Mouse (Mus musculus): ENCODE measurements around the gene Il22ra2. TPM values are rescaled to one million over a fixed set of nuclear protein-coding genes. Genes with fewer than 3 reads are reported as not detected.

Il22ra2 gene
- polyA plus RNA-seq, 1 experiment from 2014 or later = not detected

DNA sequence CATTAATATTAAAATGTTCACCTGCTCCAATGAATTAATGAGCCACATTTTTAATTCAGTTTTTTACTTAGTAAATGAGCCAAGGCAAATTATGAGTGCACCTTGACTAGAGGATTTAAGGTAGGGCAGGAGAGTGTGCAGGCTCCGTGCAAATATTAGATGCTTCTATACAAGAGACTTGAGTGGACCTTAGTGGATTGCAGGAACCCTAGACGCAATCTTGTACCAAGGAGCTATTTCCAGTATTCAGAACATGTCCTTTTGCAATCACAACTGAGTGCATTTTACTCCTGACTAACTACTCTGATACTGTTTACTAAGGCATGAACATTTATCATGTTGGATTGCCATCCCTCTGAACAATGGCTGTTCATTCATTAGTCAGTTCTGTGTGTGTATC, 10.2 kb upstream of the Il22ra2 start:
- H3K4me2 ChIP-seq = no peak overlapping the region
- H3K9me3 ChIP-seq = no peaks in the 10 kb centered on the region
- no peak for ATAC-seq (ENCODE audit: low read depth)
- H3K27me3 ChIP-seq = no peaks in the 10 kb centered on the region
- no peak overlapping the region for H3K9ac ChIP-seq
- WGBS = 55% methylated on average over 2 of the region's 2 CpGs
- H3K4me3 ChIP-seq = no peak overlapping the region
- H3K36me3 ChIP-seq = peaks cover 8% of the 10 kb centered on the region; the same call in 1 of the 2 replicates
- H3K27ac ChIP-seq (replicated peaks) = no peak overlapping the region
- no peaks in the 10 kb centered on the region for H3K4me1 ChIP-seq (replicated peaks)

DNA sequence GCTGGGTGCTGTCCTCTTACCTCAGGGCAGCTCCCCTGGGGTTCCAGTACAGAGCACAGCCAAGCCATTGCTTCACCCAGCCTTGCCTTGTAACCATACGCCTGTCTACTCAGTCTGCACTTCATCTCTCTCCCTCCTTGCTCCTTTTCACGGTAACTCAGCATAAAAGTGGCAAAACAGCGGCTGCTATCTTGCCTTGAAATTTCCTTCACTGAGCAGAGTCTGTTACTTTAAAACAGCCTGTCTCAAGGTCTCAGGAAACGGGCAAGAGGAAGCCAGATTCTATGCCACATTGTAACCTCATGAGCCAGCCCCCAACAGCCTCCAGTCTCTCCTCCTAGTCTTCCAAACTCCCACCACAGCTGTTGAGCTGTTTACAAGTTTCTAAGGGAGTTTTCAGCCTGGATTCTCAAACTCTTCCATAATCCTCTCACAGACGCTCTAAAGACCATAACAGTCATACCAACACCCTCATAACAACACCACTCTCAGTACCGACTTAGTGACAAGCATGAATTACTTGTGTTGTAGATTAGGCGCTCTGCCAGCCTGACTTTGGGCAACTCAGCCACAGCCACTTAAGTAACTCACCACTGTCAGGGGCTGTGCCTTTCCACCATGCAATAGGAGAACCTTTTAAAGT, 8.6 kb upstream of the Il22ra2 start:
- Histone ChIP-seq H3K4me3 (no peak overlapping the region), H3K27me3 (no peaks in the 10 kb centered on the region), H3K36me3 (peaks cover 4% of the 10 kb centered on the region; the same call in 1 of the 2 replicates), H3K27ac (replicated peaks) (0 out of 2 replicates have a peak overlapping the region, but pooled peaks have one; percentile 46), H3K9ac (no peak overlapping the region), H3K9me3 (no peaks in the 10 kb centered on the region), H3K4me1 (replicated peaks) (no peaks in the 10 kb centered on the region), H3K4me2 (no peak overlapping the region)
- no peak for ATAC-seq (ENCODE audit: low read depth)
- 67% methylated on average over 7 of the region's 7 CpGs for WGBS

GRCm38 (mm10) chr10:19619736-19620135, 2.1 kb upstream of the Il22ra2 start:
- no peak overlapping the region for H3K4me2 ChIP-seq
- H3K4me1 ChIP-seq (replicated peaks) = no peaks in the 10 kb centered on the region
- ATAC-seq (ENCODE audit: low read depth) = no peak
- no peak overlapping the region for H3K4me3 ChIP-seq
- no peak overlapping the region for H3K9ac ChIP-seq
- WGBS = 68% methylated on average over 5 of the region's 5 CpGs
- H3K27me3 ChIP-seq = no peaks in the 10 kb centered on the region
- no peaks in the 10 kb centered on the region for H3K9me3 ChIP-seq
- H3K36me3 ChIP-seq = no peaks in the 10 kb centered on the region
- no peak overlapping the region for H3K27ac ChIP-seq (replicated peaks)

DNA sequence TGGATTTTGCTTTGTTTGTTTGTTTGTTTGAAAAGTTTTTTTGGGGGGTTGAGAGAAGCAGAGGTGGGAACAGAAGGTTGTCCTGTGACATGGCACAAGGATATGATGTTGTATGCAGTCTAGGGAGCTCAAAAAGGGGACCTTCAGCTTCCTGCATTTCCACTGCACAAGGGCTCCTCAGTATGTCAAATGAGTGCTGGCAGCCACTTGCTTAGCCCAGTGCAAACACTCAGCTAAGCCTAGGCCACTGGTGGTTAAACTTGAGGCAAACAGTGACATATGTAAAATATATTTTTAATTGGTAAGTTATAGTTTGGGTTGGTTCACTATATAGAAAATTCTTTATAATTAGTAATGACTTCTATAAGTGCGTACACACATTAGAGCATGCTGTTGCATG, 2.8 kb downstream of the Il22ra2 start:
- 100% methylated on average over 1 of the region's 1 CpGs for WGBS
- H3K36me3 ChIP-seq = no peaks in the 10 kb centered on the region
- no peak overlapping the region for H3K9ac ChIP-seq
- no peaks in the 10 kb centered on the region for H3K27me3 ChIP-seq
- no peaks in the 10 kb centered on the region for H3K9me3 ChIP-seq
- H3K4me1 ChIP-seq (replicated peaks) = no peaks in the 10 kb centered on the region
- H3K4me2 ChIP-seq = no peak overlapping the region
- no peak overlapping the region for H3K27ac ChIP-seq (replicated peaks)
- no peak overlapping the region for H3K4me3 ChIP-seq
- ATAC-seq (ENCODE audit: low read depth) = no peak

- Histone ChIP-seq H3K9me3 (no peaks in the 10 kb centered on the region), H3K36me3 (no peaks in the 10 kb centered on the region), H3K4me3 (no peak overlapping the region), H3K27ac (replicated peaks) (no peak overlapping the region), H3K9ac (no peak overlapping the region), H3K27me3 (no peaks in the 10 kb centered on the region), H3K4me1 (replicated peaks) (no peaks in the 10 kb centered on the region), H3K4me2 (no peak overlapping the region)
- 100% methylated on average over 2 of the region's 2 CpGs for WGBS
- no peak for ATAC-seq (ENCODE audit: low read depth)
Observed at GRCm38 (mm10) chr10:19627342-19627741, 5.5 kb downstream of the Il22ra2 start.

DNA sequence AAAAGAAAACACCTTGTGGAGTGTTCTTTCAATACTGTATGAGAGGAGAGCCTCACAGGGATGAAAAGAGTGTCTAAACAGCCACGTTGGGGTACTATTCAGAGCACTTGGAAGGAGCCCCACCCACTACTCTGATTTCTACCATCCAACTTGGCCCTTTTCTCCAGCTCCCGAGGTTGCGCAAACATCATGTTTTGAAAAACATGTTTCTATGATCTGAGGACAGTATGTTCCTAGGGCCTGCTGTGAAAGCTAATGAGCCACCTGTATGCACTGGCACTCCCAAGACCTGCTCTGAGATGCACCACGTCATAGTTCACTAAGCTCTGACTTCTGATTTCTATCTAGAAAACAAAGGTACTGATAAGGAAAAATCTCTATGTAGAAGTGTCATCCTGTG, 6.0 kb downstream of the Il22ra2 start:
- Histone ChIP-seq H3K9me3 (no peaks in the 10 kb centered on the region), H3K4me1 (replicated peaks) (no peaks in the 10 kb centered on the region), H3K4me3 (no peak overlapping the region), H3K9ac (no peak overlapping the region), H3K27me3 (no peaks in the 10 kb centered on the region), H3K27ac (replicated peaks) (no peak overlapping the region), H3K4me2 (no peak overlapping the region), H3K36me3 (no peaks in the 10 kb centered on the region)
- 84% methylated on average over 4 of the region's 4 CpGs for WGBS
- no peak for ATAC-seq (ENCODE audit: low read depth)

GRCm38 (mm10) chr10:19631616-19632195, 9.9 kb downstream of the Il22ra2 start:
- no peaks in the 10 kb centered on the region for H3K36me3 ChIP-seq
- H3K4me1 ChIP-seq (replicated peaks) = no peaks in the 10 kb centered on the region
- WGBS = 85% methylated on average over 13 of the region's 13 CpGs
- H3K9ac ChIP-seq = no peak overlapping the region
- no peaks in the 10 kb centered on the region for H3K27me3 ChIP-seq
- no peak overlapping the region for H3K27ac ChIP-seq (replicated peaks)
- no peak overlapping the region for H3K4me3 ChIP-seq
- ATAC-seq (ENCODE audit: low read depth) = no peak
- H3K4me2 ChIP-seq = no peak overlapping the region
- H3K9me3 ChIP-seq = no peaks in the 10 kb centered on the region

DNA sequence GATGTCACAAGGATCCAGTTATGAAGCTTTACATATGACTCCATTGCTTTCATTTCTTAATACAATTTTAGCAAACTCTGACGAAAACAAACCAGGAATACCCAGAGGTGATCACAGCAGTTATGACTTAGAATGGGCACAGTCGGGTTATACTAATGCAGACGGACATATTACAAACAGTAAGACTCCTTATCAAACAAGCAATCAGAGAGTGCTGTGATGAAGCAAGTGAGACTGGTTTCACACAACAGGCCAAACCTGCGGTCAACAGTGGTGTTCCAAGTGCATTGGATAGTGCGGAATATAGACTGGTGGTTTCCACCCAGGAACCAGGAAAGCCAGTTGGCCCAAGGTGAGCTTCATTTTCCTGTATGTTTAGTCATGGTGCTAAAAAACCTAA, 17.1 kb downstream of the Il22ra2 start:
- Histone ChIP-seq H3K27ac (replicated peaks) (no peak overlapping the region), H3K9ac (no peak overlapping the region), H3K9me3 (no peaks in the 10 kb centered on the region), H3K4me1 (replicated peaks) (no peaks in the 10 kb centered on the region), H3K27me3 (no peaks in the 10 kb centered on the region), H3K4me2 (no peak overlapping the region), H3K36me3 (no peaks in the 10 kb centered on the region), H3K4me3 (no peak overlapping the region)
- 96% methylated on average over 5 of the region's 5 CpGs for WGBS
- no peak for ATAC-seq (ENCODE audit: low read depth)

DNA sequence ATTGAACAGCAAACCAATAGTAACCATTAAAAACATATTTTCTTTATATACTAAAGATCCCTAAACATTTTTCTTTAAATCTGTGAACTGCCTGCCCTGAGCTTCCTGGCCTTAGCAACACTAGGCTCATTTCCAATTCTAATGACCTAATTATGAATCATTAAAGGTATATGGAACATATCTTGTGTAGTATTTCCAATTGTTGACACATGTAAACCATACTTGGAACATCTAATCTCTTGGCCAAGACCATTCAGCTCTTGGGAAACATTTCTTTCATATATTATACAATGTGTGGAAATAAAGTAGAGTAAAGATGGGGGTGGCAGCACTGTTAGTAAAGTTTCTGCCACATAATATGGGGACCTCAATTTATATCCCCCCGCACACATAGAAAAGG, 17.8 kb downstream of the Il22ra2 start:
- Histone ChIP-seq H3K27me3 (no peaks in the 10 kb centered on the region), H3K36me3 (no peaks in the 10 kb centered on the region), H3K4me1 (replicated peaks) (no peaks in the 10 kb centered on the region), H3K9me3 (no peaks in the 10 kb centered on the region), H3K27ac (replicated peaks) (no peak overlapping the region), H3K9ac (no peak overlapping the region), H3K4me2 (no peak overlapping the region), H3K4me3 (no peak overlapping the region)
- ATAC-seq (ENCODE audit: low read depth) = no peak
- WGBS = 91% methylated on average over 1 of the region's 1 CpGs

DNA sequence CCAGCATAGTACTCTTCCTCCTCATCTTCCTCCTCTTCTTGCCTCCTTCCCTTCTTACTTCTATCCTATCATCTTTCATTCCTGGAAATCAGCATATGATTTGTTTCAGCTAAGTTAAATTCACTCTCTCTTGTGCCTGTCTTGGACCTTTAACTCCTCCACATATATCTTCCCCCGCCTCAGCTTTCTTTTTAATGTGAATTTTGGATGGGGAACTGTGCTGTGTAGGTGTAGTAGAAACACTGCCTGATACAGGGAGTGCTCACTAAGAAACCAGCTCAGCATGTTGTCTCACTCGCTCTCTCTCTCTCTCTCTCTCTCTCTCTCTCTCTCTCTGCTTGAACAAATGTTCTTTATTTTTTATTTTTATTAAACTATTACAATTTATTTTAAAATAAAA, 23.3 kb downstream of the Il22ra2 start:
- Histone ChIP-seq H3K36me3 (no peaks in the 10 kb centered on the region), H3K4me3 (no peak overlapping the region), H3K27ac (replicated peaks) (no peak overlapping the region), H3K4me2 (no peak overlapping the region), H3K9ac (no peak overlapping the region), H3K9me3 (no peaks in the 10 kb centered on the region), H3K4me1 (replicated peaks) (no peaks in the 10 kb centered on the region), H3K27me3 (no peaks in the 10 kb centered on the region)
- no peak for ATAC-seq (ENCODE audit: low read depth)
- 83% methylated on average over 2 of the region's 2 CpGs for WGBS

DNA sequence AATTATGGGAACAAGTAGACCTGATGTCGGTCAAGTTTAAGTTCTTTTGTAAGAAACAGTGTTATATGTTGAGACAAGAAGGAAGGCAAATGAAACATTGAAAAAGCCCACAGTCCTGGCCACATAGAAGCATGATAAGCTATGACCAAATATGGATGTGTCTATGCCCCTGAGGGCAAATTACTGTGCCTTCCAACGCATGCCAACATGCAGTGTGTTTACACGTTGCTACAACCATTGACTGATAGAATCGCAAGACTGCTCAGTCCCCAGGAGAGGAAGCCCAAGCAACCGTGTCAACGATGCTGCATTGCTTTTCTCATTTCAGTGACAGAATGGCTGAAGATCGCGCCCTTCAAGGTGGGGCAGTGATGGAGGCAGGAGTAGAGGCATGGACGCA, 35.6 kb downstream of the Il22ra2 start:
- Histone ChIP-seq H3K27me3 (no peaks in the 10 kb centered on the region), H3K9me3 (no peaks in the 10 kb centered on the region), H3K4me3 (no peak overlapping the region), H3K4me2 (no peak overlapping the region), H3K36me3 (no peaks in the 10 kb centered on the region), H3K4me1 (replicated peaks) (no peaks in the 10 kb centered on the region), H3K27ac (replicated peaks) (no peak overlapping the region), H3K9ac (no peak overlapping the region)
- 92% methylated on average over 9 of the region's 9 CpGs for WGBS
- ATAC-seq (ENCODE audit: low read depth) = no peak

GRCm38 (mm10) chr10:19659953-19660352, 38.2 kb downstream of the Il22ra2 start:
- H3K27ac ChIP-seq (replicated peaks) = no peak overlapping the region
- no peak overlapping the region for H3K4me2 ChIP-seq
- ATAC-seq (ENCODE audit: low read depth) = no peak
- H3K4me1 ChIP-seq (replicated peaks) = no peaks in the 10 kb centered on the region
- no peaks in the 10 kb centered on the region for H3K36me3 ChIP-seq
- 85% methylated on average over 5 of the region's 5 CpGs for WGBS
- H3K4me3 ChIP-seq = no peak overlapping the region
- no peaks in the 10 kb centered on the region for H3K27me3 ChIP-seq
- no peaks in the 10 kb centered on the region for H3K9me3 ChIP-seq
- no peak overlapping the region for H3K9ac ChIP-seq

- no peaks in the 10 kb centered on the region for H3K9me3 ChIP-seq
- no peaks in the 10 kb centered on the region for H3K36me3 ChIP-seq
- no peak for ATAC-seq (ENCODE audit: low read depth)
- H3K4me1 ChIP-seq (replicated peaks) = no peaks in the 10 kb centered on the region
- no peaks in the 10 kb centered on the region for H3K27me3 ChIP-seq
- H3K4me2 ChIP-seq = no peak overlapping the region
- no peak overlapping the region for H3K9ac ChIP-seq
- no peak overlapping the region for H3K4me3 ChIP-seq
- WGBS = 86% methylated on average over 5 of the region's 5 CpGs
- no peak overlapping the region for H3K27ac ChIP-seq (replicated peaks)
Observed at GRCm38 (mm10) chr10:19668973-19669372, 47.2 kb downstream of the Il22ra2 start.

Data from neural tube, embryonic 13.5 days (tissue).